Mouse (Mus musculus) midbrain, embryonic 10.5 days (tissue): ENCODE results near the gene Eif4enif1. TPM values are rescaled to one million over a fixed set of nuclear protein-coding genes. Genes with fewer than 3 reads are reported as not detected.
A peak's percentile ranks its signal among the peaks of the same experiment; 100 is the strongest.

Experiments used
- DNase-seq: peaks from one replicate; pipeline ENCODE4 v3.0.0-alpha.2; 2017; ENCODE audit warnings: low spot score
- H3K27ac ChIP-seq: fragments of 300-500 bp; sonication (generic); replicated peaks from 2 replicates; pipeline ENCODE4 v1.5.1; 2016; ENCODE audit warnings: mild to moderate bottlenecking
- H3K27me3 ChIP-seq: fragments of 300-500 bp; sonication (generic); 2 replicates; pipeline ENCODE4 v1.6.1; 2016; ENCODE audit warnings: low read depth, mild to moderate bottlenecking; ENCODE audit not compliant: poor library complexity, severe bottlenecking
- H3K36me3 ChIP-seq: fragments of 300-500 bp; sonication (generic); 2 replicates; pipeline ENCODE4 v1.6.1; 2016; ENCODE audit warnings: mild to moderate bottlenecking, moderate library complexity
- H3K4me1 ChIP-seq: fragments of 300-500 bp; sonication (generic); 2 replicates; pipeline ENCODE4 v1.6.1; 2016
- H3K4me3 ChIP-seq: fragments of 300-500 bp; sonication (generic); 2 replicates; pipeline ENCODE4 v1.5.1; 2016; ENCODE audit warnings: mild to moderate bottlenecking, moderate library complexity
- H3K9me3 ChIP-seq: fragments of 300-500 bp; sonication (generic); replicated peaks from 2 replicates; pipeline ENCODE4 v1.6.1; 2016; ENCODE audit warnings: mild to moderate bottlenecking
- WGBS: fragments of 180-500 bp; shearing (Covaris S2); methylation state at CpG from one replicate; pipeline ENCODE4 v1.1.7; 2016; 5-methylcytosine and 5-hydroxymethylcytosine counted together
- polyA plus RNA-seq: library from polyadenylated mRNA; unstranded; fragments of >200 nt; fragmentation: Nextera tagmentation; extraction: Ambion mirVana; gene quantifications from 2 replicates; pipeline ENCODE4 v1.2.1, GENCODE M21; 2016

Eif4enif1 gene
- polyA plus RNA-seq, 1 experiment from 2014 or later, result 57.7 TPM

GRCm38 (mm10) chr11:3247387-3247786, 45.2 kb downstream of the Eif4enif1 start:
- no peaks in the 10 kb centered on the region for H3K4me1 ChIP-seq
- H3K27ac ChIP-seq, result no peak overlapping the region
- WGBS, result 96% methylated on average over 2 of the region's 2 CpGs
- no peaks in the 10 kb centered on the region for H3K9me3 ChIP-seq
- H3K4me3 ChIP-seq, result no peak overlapping the region
- H3K27me3 ChIP-seq, result no peaks in the 10 kb centered on the region
- peaks cover 99% of the 10 kb centered on the region for H3K36me3 ChIP-seq
- DNase-seq, result no peak

- peaks cover 99% of the 10 kb centered on the region for H3K36me3 ChIP-seq
- H3K9me3 ChIP-seq, result no peaks in the 10 kb centered on the region
- no peak overlapping the region for H3K27ac ChIP-seq
- WGBS, result 95% methylated on average over 1 of the region's 1 CpGs
- H3K27me3 ChIP-seq, result no peaks in the 10 kb centered on the region
- no peak for DNase-seq
- peaks cover 16% of the 10 kb centered on the region for H3K4me1 ChIP-seq
- H3K4me3 ChIP-seq, result no peak overlapping the region
These were observed 57.3 kb downstream of the Eif4enif1 start for GRCm38 (mm10) chr11:3259537-3259936.

- Histone ChIP-seq H3K27me3 (no peaks in the 10 kb centered on the region), H3K27ac (peak overlapping the region; percentile 96), H3K36me3 (peaks cover 40% of the 10 kb centered on the region), H3K4me3 (peak overlapping the region; percentile 79), H3K4me1 (peaks cover 36% of the 10 kb centered on the region), H3K9me3 (no peaks in the 10 kb centered on the region)
- WGBS, result 1% methylated on average over 26 of the region's 26 CpGs
- no peak for DNase-seq
These were observed 63.3 kb downstream of the Eif4enif1 start for GRCm38 (mm10) chr11:3265291-3266078.

GRCm38 (mm10) chr11:3266079-3266685, 64.0 kb downstream of the Eif4enif1 start, which contains the start of gene Drg1:
Gene Drg1 (minus strand): TSS chr11:3266415.
- no peaks in the 10 kb centered on the region for H3K27me3 ChIP-seq
- under 1% methylated on average over 72 of the region's 72 CpGs for WGBS

GRCm38 (mm10) chr11:3267133-3267532, 64.9 kb downstream of the Eif4enif1 start:
- peaks cover 23% of the 10 kb centered on the region for H3K36me3 ChIP-seq
- H3K4me1 ChIP-seq, result peaks cover 36% of the 10 kb centered on the region
- 51% methylated on average over 7 of the region's 7 CpGs for WGBS
- peak overlapping the region; percentile 79 for H3K4me3 ChIP-seq
- no peaks in the 10 kb centered on the region for H3K27me3 ChIP-seq
- peak overlapping the region; percentile 96 for H3K27ac ChIP-seq
- no peak for DNase-seq
- H3K9me3 ChIP-seq, result no peaks in the 10 kb centered on the region

More at GRCm38 (mm10) chr11:3266079-3266685, 64.0 kb downstream of the Eif4enif1 start, which contains the start of gene Drg1:
- peak; percentile 97 for DNase-seq
- H3K27ac ChIP-seq, result peak within 1 kb of the TSS; percentile 96
- H3K4me1 ChIP-seq, result peaks cover 36% of the 10 kb centered on the region
- peaks cover 33% of the 10 kb centered on the region for H3K36me3 ChIP-seq
- no peaks in the 10 kb centered on the region for H3K9me3 ChIP-seq
- H3K4me3 ChIP-seq, result peak within 1 kb of the TSS; percentile 79

GRCm38 (mm10) chr11:3269241-3269640, 67.0 kb downstream of the Eif4enif1 start:
- H3K27me3 ChIP-seq, result no peaks in the 10 kb centered on the region
- 43% methylated on average over 4 of the region's 4 CpGs for WGBS
- no peak for DNase-seq
- H3K9me3 ChIP-seq, result no peaks in the 10 kb centered on the region
- H3K4me1 ChIP-seq, result peaks cover 23% of the 10 kb centered on the region
- peaks cover 2% of the 10 kb centered on the region for H3K36me3 ChIP-seq
- H3K27ac ChIP-seq, result no peak overlapping the region
- no peak overlapping the region for H3K4me3 ChIP-seq

- DNase-seq, result no peak
- Histone ChIP-seq H3K36me3 (no peaks in the 10 kb centered on the region), H3K9me3 (peaks cover 18% of the 10 kb centered on the region), H3K4me3 (no peak overlapping the region), H3K4me1 (no peaks in the 10 kb centered on the region), H3K27ac (no peak overlapping the region), H3K27me3 (no peaks in the 10 kb centered on the region)
- 69% methylated on average over 5 of the region's 5 CpGs for WGBS
These were observed 76.2 kb downstream of the Eif4enif1 start for GRCm38 (mm10) chr11:3278351-3278750.

- H3K27ac ChIP-seq, result no peak overlapping the region
- no peak for DNase-seq
- H3K4me3 ChIP-seq, result no peak overlapping the region
- 83% methylated on average over 2 of the region's 2 CpGs for WGBS
- no peaks in the 10 kb centered on the region for H3K4me1 ChIP-seq
- no peaks in the 10 kb centered on the region for H3K27me3 ChIP-seq
- H3K9me3 ChIP-seq, result peaks cover 18% of the 10 kb centered on the region
- no peaks in the 10 kb centered on the region for H3K36me3 ChIP-seq
These were observed 77.5 kb downstream of the Eif4enif1 start for GRCm38 (mm10) chr11:3279729-3280128.

GRCm38 (mm10) chr11:3282887-3283286, 80.7 kb downstream of the Eif4enif1 start:
- no peak for DNase-seq
- whole genome bisulfite sequencing, result 87% methylated on average over 6 of the region's 6 CpGs
- H3K36me3 ChIP-seq, result no peaks in the 10 kb centered on the region
- H3K4me1 ChIP-seq, result peaks cover 11% of the 10 kb centered on the region
- no peak overlapping the region for H3K27ac ChIP-seq
- H3K27me3 ChIP-seq, result no peaks in the 10 kb centered on the region
- H3K9me3 ChIP-seq, result peaks cover 18% of the 10 kb centered on the region
- H3K4me3 ChIP-seq, result no peak overlapping the region

- no peak overlapping the region for H3K27ac ChIP-seq
- WGBS, result 93% methylated on average over 6 of the region's 6 CpGs
- H3K9me3 ChIP-seq, result peaks cover 18% of the 10 kb centered on the region
- H3K4me1 ChIP-seq, result peaks cover 18% of the 10 kb centered on the region
- H3K4me3 ChIP-seq, result no peak overlapping the region
- H3K27me3 ChIP-seq, result no peaks in the 10 kb centered on the region
- DNase-seq, result no peak
- H3K36me3 ChIP-seq, result no peaks in the 10 kb centered on the region
These were observed 81.5 kb downstream of the Eif4enif1 start for GRCm38 (mm10) chr11:3283645-3284044.

- Histone ChIP-seq H3K4me3 (no peak overlapping the region), H3K27me3 (no peaks in the 10 kb centered on the region), H3K9me3 (peaks cover 18% of the 10 kb centered on the region), H3K27ac (no peak overlapping the region), H3K4me1 (peaks cover 21% of the 10 kb centered on the region), H3K36me3 (peaks cover 1% of the 10 kb centered on the region)
- WGBS, result 95% methylated on average over 3 of the region's 3 CpGs
- DNase-seq, result no peak
These were observed 83.7 kb downstream of the Eif4enif1 start for GRCm38 (mm10) chr11:3285940-3286339.

GRCm38 (mm10) chr11:3287131-3287530, 84.9 kb downstream of the Eif4enif1 start:
- Histone ChIP-seq H3K9me3 (peaks cover 6% of the 10 kb centered on the region), H3K36me3 (peaks cover 10% of the 10 kb centered on the region), H3K27me3 (no peaks in the 10 kb centered on the region), H3K4me1 (peaks cover 25% of the 10 kb centered on the region), H3K27ac (no peak overlapping the region), H3K4me3 (no peak overlapping the region)
- 68% methylated on average over 6 of the region's 6 CpGs for WGBS
- DNase-seq, result no peak

GRCm38 (mm10) chr11:3287921-3288320, 85.7 kb downstream of the Eif4enif1 start:
- Histone ChIP-seq H3K36me3 (peaks cover 14% of the 10 kb centered on the region), H3K4me3 (peak overlapping the region; percentile 95), H3K27me3 (no peaks in the 10 kb centered on the region), H3K27ac (peak overlapping the region; percentile 100), H3K4me1 (peaks cover 28% of the 10 kb centered on the region), H3K9me3 (peaks cover 2% of the 10 kb centered on the region)
- DNase-seq, result no peak
- 64% methylated on average over 5 of the region's 5 CpGs for WGBS
